Mouse (Mus musculus) c-Kit-negative CD71-positive TER-119-positive erythroid progenitor cells, embryonic 14.5 days (primary cell): ENCODE data around the gene Garnl3.

Source experiments
- DNase-seq: peaks from one replicate; pipeline ENCODE4 v3.0.0-alpha.2; 2013; ENCODE audit warnings: low read depth, low spot score

The Garnl3 gene

DNA sequence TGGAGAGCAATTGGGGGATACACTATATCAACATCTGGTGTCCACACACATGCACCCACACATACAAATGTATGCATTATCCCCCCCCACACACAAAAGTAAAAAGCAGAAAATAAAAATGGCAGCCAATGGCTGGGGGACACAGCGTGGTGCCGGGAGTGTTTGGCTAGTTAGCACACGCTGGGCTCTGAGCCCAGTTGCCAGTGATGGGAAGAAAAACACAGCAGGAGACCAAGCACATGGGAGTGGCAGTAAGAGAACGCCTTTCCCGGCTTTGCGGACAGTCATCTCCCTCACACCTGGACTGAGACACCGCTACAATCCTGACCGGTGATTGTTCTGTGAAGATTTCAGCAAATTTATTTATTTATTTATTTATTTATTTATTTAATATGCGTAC, 160.2 kb downstream of the Garnl3 start:
- no peak for DNase-seq

DNA sequence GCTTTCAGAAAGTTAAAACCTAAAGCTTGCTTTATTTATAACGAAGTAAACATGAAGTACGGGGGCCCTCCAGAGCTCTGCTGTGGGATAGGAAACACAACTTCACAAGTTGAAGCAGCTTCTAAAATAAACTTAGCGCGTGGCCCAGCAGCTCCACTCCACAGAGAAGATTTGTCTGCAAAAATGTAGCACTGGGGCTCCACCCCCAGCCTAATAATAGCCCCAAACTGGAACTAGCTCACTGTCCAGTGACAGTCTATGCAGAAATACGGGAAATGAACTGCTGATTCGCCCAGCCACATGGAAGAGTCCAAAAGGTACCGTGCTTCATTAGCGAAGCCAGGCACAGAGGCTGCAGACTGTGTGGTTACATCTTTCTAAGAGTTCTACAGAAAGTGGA, 162.1 kb downstream of the Garnl3 start:
- no peak for DNase-seq

DNA sequence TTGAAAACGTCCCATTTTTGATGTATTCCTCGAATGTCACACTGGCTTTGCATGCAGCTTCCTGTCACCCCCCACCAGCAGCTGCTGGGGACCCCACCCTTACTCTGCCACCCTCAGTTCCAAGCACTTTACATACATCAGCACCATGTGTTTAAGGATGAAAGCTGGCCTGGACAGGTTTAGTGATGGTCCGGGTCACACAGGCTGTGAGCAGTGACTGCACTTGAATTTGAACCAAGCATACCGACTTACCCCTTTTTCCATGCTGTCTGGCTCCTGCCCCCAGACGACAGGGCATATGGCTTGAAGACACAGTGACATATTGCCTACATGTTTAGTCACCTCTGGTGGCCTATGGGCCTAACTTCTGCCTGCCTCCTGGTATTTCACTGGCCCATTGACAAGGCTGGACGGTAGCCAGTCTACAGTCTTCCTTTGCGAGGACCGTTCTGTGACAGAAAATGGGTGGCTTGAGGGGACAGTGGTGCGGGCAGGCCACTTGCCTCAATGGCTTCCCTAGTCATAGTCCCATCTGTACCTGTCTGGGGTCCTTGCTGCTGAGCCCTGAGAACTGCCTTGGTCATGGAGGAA, 163.3 kb downstream of the Garnl3 start:
- no peak for DNase-seq

- DNase-seq: no peak
Measured at GRCm38 (mm10) chr2:32966689-32967631, 164.5 kb downstream of the Garnl3 start.

DNA sequence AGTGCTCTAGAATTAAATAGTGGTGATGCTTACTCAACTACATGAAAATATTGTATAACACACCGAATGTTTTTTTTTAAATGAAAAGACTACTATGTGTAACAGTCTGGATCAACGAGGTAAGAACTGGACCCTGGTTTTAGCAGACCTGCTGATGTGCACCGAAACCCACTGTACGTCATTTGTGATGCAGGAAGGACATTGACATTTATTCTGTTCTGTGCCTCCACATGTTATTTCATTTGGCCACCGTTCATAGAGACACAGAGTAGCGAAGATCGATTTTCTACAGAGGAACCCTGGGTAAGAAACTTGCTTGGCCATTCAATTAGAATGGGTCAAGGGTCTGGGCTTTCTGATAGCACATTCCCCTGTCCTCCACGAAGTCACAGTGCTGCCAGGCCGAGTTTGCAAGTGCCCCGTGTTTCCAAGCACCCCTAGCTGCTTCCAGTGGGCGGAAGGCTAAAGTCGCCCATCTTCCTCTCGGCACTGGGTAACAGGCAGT, 165.2 kb downstream of the Garnl3 start:
- no peak for DNase-seq

DNA sequence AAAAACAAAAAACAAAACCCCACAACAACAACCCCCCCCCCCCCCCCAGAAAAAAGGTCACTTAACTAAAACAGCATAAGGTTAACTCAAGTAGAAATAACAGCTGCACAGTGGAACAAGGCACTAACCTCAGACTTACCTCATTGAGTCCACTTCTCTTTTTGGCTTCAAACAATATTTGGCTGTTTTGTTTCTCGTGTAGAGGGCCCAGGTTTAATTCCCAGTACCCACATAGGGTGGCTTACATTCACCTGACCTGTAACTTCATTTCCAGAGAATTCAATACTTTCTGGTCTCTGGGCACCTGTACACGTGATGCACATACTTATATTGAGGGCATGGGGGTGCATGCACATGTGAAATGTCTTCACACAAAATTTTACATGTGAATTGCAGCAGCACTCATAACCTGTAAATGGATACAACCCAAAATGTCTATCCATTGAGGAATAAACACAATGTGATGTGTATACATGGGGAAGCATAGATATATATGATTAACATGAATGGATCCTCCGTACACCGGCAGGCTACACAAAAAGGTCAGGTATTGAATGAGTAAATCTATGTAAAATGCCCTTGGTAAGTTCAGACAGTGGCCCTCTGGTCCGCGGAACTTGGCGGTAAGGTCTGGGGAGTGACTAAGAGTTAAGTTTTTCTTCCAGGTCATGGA, 165.8 kb downstream of the Garnl3 start:
- DNase-seq: no peak

DNA sequence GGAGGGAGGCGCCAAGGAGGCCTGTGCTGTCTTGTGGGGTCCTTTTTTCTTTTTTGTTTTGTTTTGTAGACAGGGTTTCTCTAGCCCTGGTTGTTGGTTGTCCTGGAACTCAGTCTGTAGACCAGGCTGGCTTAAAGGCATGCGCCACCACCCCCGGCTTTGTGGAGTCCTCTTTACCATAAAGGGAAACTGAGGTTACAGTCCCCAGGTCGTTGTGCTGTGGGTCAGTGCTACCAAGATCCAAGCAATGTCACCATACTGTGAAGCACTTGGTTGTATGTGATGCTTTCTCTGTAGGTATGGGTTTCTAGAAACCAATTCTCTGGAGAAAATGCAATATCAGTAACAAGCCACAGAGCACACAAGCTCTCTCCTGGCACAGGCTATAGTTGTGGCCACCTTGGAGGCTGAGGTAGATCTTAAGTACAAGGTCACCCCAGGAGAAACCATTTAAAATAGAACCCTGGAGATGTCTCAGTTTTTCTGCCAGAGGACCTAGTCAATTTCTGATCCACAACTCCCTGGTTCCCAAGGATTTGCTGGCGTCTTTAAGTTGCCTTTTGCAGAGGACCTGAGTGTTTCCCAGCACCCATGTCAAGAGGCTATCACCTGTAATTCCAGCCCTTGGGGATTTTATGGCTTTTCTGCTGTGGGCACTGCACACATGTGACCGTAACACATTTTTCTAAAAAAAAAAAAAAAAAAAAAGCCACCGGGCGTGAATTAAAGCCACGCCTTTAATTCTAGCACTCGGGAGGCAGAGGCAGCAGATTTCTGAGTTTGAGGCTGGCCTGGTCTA, 166.6 kb downstream of the Garnl3 start:
- DNase-seq: no peak

- DNase-seq: no peak
Measured at GRCm38 (mm10) chr2:32963981-32964380, 167.5 kb downstream of the Garnl3 start.

DNA sequence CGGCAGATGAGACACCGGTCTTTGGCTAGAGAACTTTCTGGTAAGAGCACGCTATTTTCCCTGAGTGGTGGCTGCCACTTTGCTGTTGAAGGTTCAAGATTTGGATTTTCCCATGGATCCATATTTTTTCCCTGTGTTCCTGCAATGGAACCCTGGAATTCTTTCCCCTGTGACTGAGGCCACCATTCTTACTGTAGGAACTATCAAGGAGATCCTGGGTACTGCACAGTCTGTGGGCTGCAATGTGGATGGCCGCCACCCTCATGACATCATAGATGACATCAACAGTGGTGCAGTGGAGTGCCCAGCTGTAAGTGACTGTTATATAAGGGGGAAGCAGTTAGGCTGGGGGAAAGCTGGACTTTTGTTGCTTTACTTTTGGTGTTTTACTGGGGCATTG, 167.9 kb downstream of the Garnl3 start:
- no peak for DNase-seq

GRCm38 (mm10) chr2:32962875-32963220, 168.6 kb downstream of the Garnl3 start:
- no peak for DNase-seq

- no peak for DNase-seq
Measured at GRCm38 (mm10) chr2:32962062-32962874, 169.2 kb downstream of the Garnl3 start.

GRCm38 (mm10) chr2:32961192-32961995, 170.1 kb downstream of the Garnl3 start, which contains the start of the genes Rpl12 and Lrsam1:
Rpl12 (plus strand) TSS chr2:32961559.
Lrsam1 (minus strand) TSS chr2:32961614.
- peak; percentile 81 for DNase-seq

- no peak for DNase-seq
Measured at GRCm38 (mm10) chr2:32960273-32960672, 171.2 kb downstream of the Garnl3 start.

GRCm38 (mm10) chr2:32957344-32957743, 174.1 kb downstream of the Garnl3 start:
- no peak for DNase-seq

DNA sequence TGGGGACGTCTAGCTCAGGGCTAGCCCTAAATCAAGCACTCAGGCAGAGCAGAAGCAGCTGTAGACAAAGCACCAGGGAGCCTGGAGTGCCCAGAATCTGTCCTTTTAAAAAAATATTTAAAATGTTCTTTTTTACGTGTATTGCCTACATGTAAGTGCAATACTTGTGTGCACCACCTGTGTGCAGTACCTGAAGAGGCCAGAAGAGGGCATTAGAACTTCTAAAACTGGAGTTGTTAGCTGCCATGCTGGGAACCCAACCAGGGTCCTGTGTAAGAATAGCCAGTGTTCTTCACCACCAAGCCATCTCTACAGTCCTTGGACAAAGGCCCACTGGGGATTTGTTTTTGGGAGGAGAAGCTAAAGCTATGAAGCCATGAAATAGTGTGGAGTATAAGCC, 176.9 kb downstream of the Garnl3 start:
- DNase-seq: no peak

DNA sequence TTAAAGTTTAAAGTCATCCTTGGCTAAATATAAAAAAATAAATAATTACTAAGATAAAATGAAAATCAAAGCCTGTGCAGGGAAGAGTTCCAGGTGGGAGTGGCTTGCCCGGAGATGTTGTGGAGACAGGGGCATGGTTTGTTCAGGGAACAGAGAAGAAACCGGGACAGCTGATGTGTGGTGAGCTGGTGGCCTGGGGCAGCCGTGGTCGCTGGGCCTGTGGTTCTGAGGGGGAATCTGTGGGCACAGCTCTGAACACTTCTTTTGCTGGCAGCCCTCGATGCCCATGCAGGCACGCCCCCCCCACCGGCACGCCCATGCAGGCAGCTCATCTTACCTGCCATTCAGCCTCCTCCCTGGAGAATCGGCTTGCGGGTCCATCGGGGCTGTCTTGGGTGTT, 184.0 kb downstream of the Garnl3 start:
- no peak for DNase-seq

DNA sequence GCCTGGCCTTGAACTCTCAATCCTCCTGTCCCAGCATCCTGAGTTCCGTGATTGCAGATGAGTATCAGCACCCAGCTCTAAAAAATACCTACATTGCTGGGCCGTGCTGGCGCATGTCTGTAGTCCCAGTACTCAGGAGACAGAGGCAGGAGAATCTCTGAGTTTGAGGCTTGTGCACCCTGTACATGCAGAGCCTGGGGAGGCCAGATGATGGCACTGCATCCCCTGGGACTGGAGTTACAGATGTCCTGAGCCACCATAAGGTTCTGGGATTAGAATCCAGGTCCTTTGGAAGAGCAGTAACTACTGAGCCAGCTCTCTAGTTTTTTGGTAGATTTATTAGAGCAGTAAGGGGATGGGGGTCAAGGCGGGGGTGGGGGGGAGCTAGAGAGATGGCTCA, 191.0 kb downstream of the Garnl3 start:
- no peak for DNase-seq

DNA sequence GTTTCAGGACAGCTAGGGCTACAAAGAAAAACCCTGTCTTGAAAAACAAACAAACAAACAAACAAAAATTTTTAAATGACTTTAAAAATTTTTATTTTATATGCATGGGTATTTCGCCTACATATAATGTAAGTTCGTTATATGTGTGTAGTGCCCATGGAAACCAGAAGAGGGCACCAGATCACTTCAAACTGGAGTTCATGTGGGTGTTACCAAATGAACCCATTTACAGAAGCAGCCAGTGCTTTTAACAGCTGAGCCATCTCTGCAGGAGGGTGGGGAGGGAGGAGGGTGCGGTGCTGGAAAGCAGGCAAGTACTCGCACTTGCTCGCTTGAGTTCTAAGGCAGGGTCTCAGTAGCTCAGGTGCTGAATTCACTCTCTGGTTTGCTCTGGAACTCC, 192.0 kb downstream of the Garnl3 start:
- DNase-seq: peak; percentile 48

GRCm38 (mm10) chr2:32938741-32939140, 192.7 kb downstream of the Garnl3 start:
- DNase-seq: no peak
